Mouse (Mus musculus) limb, embryonic 14.5 days (tissue): ENCODE results near the gene Slc25a35. TPM values are rescaled to one million over a fixed set of nuclear protein-coding genes. Genes with fewer than 3 reads are reported as not detected.
"Not testable (repeated sequence)": the region's sequence is repeated elsewhere in the genome, so short reads cannot be mapped to it uniquely, and the experiment has no call there.

Experiments used
- ATAC-seq: fragments of 200-750 bp; cut with Nextera tagmentation; 2 replicates; pipeline ENCODE4 v1.8.0; 2017; ENCODE audit warnings: low read depth, moderate number of reproducible peaks, moderate TSS enrichment; ENCODE audit not compliant: low FRiP score
- DNase-seq: peaks from one replicate; pipeline ENCODE4 v3.0.0-alpha.2; 2015; ENCODE audit warnings: low spot score
- H3K27ac ChIP-seq: fragments of 300-500 bp; sonication (generic); replicated peaks from 2 replicates; pipeline ENCODE4 v1.5.1; 2014; ENCODE audit warnings: low read depth, mild to moderate bottlenecking, low read length, moderate library complexity, mixed read lengths
- H3K27me3 ChIP-seq: fragments of 300-500 bp; sonication (generic); 2 replicates; pipeline ENCODE4 v1.6.1; 2014; ENCODE audit warnings: low read length, mixed read lengths; ENCODE audit not compliant: control insufficient read depth, insufficient read depth
- H3K36me3 ChIP-seq: fragments of 300-500 bp; sonication (generic); 2 replicates; pipeline ENCODE4 v1.6.1; 2014; ENCODE audit warnings: mild to moderate bottlenecking, low read length, moderate library complexity, mixed read lengths; ENCODE audit not compliant: control insufficient read depth, insufficient read depth
- H3K4me1 ChIP-seq: fragments of 300-500 bp; sonication (generic); 2 replicates; pipeline ENCODE4 v1.6.1; 2014; ENCODE audit warnings: antibody characterized with exemption, low read length, mixed read lengths; ENCODE audit not compliant: control insufficient read depth, insufficient read depth
- H3K4me2 ChIP-seq: fragments of 300-500 bp; sonication (generic); replicated peaks from 2 replicates; pipeline ENCODE4 v1.6.1; 2014; ENCODE audit warnings: low read depth, mild to moderate bottlenecking, low read length, moderate library complexity; ENCODE audit not compliant: severe bottlenecking
- H3K4me3 ChIP-seq: fragments of 300-500 bp; sonication (generic); replicated peaks from 2 replicates; pipeline ENCODE4 v1.5.1; 2014; ENCODE audit warnings: low read length
- H3K9ac ChIP-seq: fragments of 300-500 bp; sonication (generic); 2 replicates; pipeline ENCODE4 v1.6.1; 2014; ENCODE audit warnings: mild to moderate bottlenecking, low read depth, low read length, moderate library complexity; ENCODE audit not compliant: severe bottlenecking
- H3K9me3 ChIP-seq: fragments of 300-500 bp; sonication (generic); 2 replicates; pipeline ENCODE4 v1.6.1; 2016; ENCODE audit warnings: low read length; ENCODE audit not compliant: control insufficient read depth
- POLR2A ChIP-seq: fragments of 200-500 bp; IDR thresholded peaks from 2 replicates; pipeline ENCODE4 v1.8.0; 2012; ENCODE audit warnings: inconsistent platforms, mild to moderate bottlenecking, moderate library complexity, borderline replicate concordance; ENCODE audit not compliant: insufficient read depth, insufficient read length; ENCODE audit errors: extremely low read depth
- WGBS: fragments of 180-500 bp; shearing (Covaris S2); extraction: QIAGEN DNeasy Blood & Tissue Kit; methylation state at CpG from one replicate; pipeline ENCODE4 v1.1.7; 2014; 5-methylcytosine and 5-hydroxymethylcytosine counted together
- polyA plus RNA-seq, 2 experiments: library from polyadenylated mRNA; depleted of rRNA in 1 of 2; stranded (reverse) in 1 of 2; unstranded in 1 of 2; fragments of >200 nt; fragmentation: Nextera tagmentation in 1 of 2; extraction: Ambion mirVana in 1 of 2; gene quantifications; 2 replicates each; pipeline versions ENCODE4 v1.2.1 to v1.2.3; 2012 to 2014

The Slc25a35 gene
- polyA plus RNA-seq, 2 experiments = 2.8 to 4.7 TPM

GRCm38 (mm10) chr11:69005193-69005592, 37.3 kb downstream of the Slc25a35 start:
- ATAC-seq (no peak), DNase-seq (no peak)
- Histone ChIP-seq H3K9me3 (no peaks in the 10 kb centered on the region), H3K4me2 (no peak overlapping the region), H3K4me3 (no peak overlapping the region), H3K27me3 (no peaks in the 10 kb centered on the region), H3K27ac (no peak overlapping the region), H3K36me3 (peaks cover 33% of the 10 kb centered on the region), H3K4me1 (peaks cover 6% of the 10 kb centered on the region), H3K9ac (no peak overlapping the region)
- no peak for TF ChIP-seq POLR2A
- 85% methylated on average over 7 of the region's 7 CpGs for WGBS

- H3K4me2 ChIP-seq, ATAC-seq: not testable (repeated sequence)
These were observed 38.6 kb downstream of the Slc25a35 start for GRCm38 (mm10) chr11:69006575-69006974.

GRCm38 (mm10) chr11:69008182-69009121, 40.5 kb downstream of the Slc25a35 start, which contains the start of gene Pfas:
Gene Pfas, minus strand, starts transcription at chr11:69008460.
- Histone ChIP-seq H3K36me3 (peaks cover 1% of the 10 kb centered on the region; the same call in 1 of the 2 replicates), H3K4me2 (peak within 1 kb of the TSS; percentile 66), H3K27me3 (no peaks in the 10 kb centered on the region), H3K9me3 (no peaks in the 10 kb centered on the region), H3K9ac (peak within 1 kb of the TSS; percentile 67), H3K4me3 (peak within 1 kb of the TSS; percentile 70), H3K27ac (no peak within 1 kb of the TSS; the same call in 1 of the 2 replicates), H3K4me1 (peaks cover 6% of the 10 kb centered on the region)
- 10% methylated on average over 38 of the region's 38 CpGs for WGBS
- ATAC-seq (peak; percentile 82), DNase-seq (peak; percentile 93)
- no peak for TF ChIP-seq POLR2A

More at GRCm38 (mm10) chr11:69006575-69006974, 38.6 kb downstream of the Slc25a35 start:
- H3K27ac ChIP-seq, H3K4me3 ChIP-seq, H3K9me3 ChIP-seq, DNase-seq, H3K4me1 ChIP-seq, H3K9ac ChIP-seq, H3K27me3 ChIP-seq: not testable (repeated sequence)
- H3K36me3 ChIP-seq = peaks cover 19% of the 10 kb centered on the region

GRCm38 (mm10) chr11:69009508-69009907, 41.6 kb downstream of the Slc25a35 start:
- 91% methylated on average over 1 of the region's 1 CpGs for WGBS
- no peak overlapping the region for H3K27ac ChIP-seq
- H3K4me1 ChIP-seq = peaks cover 6% of the 10 kb centered on the region
- no peak for TF ChIP-seq POLR2A
- H3K27me3 ChIP-seq = no peaks in the 10 kb centered on the region
- no peak for DNase-seq
- ATAC-seq = no peak
- H3K4me2 ChIP-seq = no peak overlapping the region
- no peaks in the 10 kb centered on the region for H3K9me3 ChIP-seq
- no peak overlapping the region for H3K4me3 ChIP-seq
- H3K36me3 ChIP-seq = no peaks in the 10 kb centered on the region
- H3K9ac ChIP-seq = no peak overlapping the region

- 0 out of 2 replicates have a peak overlapping the region, but pooled peaks have one; percentile 84 for H3K4me2 ChIP-seq
- DNase-seq (no peak), ATAC-seq (no peak)
- no peak for TF ChIP-seq POLR2A
- H3K27me3 ChIP-seq = no peaks in the 10 kb centered on the region
- no peaks in the 10 kb centered on the region for H3K36me3 ChIP-seq
- no peak overlapping the region for H3K27ac ChIP-seq
- H3K4me1 ChIP-seq = peaks cover 6% of the 10 kb centered on the region
- WGBS = 89% methylated on average over 15 of the region's 15 CpGs
- H3K9ac ChIP-seq = no peak overlapping the region
- H3K4me3 ChIP-seq = no peak overlapping the region
- H3K9me3 ChIP-seq = no peaks in the 10 kb centered on the region
These were observed 42.7 kb downstream of the Slc25a35 start for GRCm38 (mm10) chr11:69010400-69011323.

GRCm38 (mm10) chr11:69011445-69011844, 43.5 kb downstream of the Slc25a35 start:
- not testable (repeated sequence) for H3K9me3 ChIP-seq, H3K27me3 ChIP-seq, H3K4me1 ChIP-seq, DNase-seq, H3K36me3 ChIP-seq, ATAC-seq
- peak overlapping the region; percentile 53 for H3K4me3 ChIP-seq
- 75% methylated on average over 2 of the region's 2 CpGs for WGBS
- 0 out of 2 replicates have a peak overlapping the region, but pooled peaks have one; percentile 59 for H3K9ac ChIP-seq
- H3K4me2 ChIP-seq = peak overlapping the region; percentile 84
- peak overlapping the region; percentile 78; the same call in 1 of the 2 replicates for H3K27ac ChIP-seq
